Mouse (Mus musculus): Measurements from ENCODE around the gene Rgs2.

Gene Rgs2

DNA sequence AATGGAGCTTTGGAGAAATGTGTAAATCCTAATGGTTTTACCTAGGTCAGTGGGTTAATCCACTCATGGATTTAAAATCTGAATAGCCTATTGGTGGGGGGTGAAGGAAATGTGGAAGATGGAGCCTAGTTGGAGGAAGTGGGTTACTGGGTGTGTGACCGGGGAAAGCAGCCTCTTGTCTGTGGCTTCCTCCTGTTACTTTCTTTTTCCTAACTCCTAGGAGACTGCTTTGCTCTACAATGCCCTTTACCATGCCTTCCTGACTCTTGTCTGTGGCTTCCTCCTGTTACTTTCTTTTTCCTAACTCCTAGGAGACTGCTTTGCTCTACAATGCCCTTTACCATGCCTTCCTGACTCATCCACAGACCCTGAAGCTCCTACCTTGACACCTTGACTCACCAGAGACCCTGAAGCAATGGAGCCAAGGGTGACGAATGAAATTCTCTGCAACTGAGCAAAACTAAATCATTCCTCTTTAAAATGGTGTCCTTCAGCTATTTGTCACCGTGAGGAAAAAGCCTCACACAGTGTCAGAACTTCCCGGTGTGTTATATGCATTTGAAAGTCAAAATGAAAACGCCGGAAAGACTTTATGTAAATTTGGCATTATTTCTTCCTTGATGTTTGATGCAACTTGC lies 18.9 kb downstream of the Rgs2 start:
- no peak for DNase-seq (ENCODE audit: extremely low spot score, low read depth, low spot score)

DNA sequence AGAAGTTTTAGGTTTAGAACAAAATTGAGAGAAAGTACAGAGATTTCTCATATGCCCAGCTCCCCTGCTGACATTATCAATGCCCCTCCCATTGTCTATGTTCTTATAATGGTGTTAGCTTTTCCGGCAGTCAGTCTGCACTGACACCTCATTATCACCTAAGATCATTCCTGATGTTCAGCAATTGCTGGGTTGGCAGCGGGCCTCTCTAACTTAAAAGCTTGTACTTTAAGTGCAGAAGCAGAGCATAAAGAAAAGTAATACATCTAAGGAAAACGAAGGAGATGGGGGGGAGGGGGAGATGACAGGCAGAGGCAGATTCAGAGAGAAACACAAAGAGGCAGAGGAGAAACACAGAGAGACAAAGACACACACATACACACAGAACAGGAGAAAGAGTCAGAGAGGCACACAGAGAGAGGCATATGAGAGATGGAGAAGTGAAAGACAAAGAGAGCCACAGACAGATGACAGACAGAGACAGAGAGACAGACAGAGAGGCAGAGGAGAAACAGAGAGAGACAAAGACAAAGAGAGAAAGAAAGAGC lies 21.1 kb downstream of the Rgs2 start:
- no peak for DNase-seq (ENCODE audit: extremely low spot score, low read depth, low spot score)

DNA sequence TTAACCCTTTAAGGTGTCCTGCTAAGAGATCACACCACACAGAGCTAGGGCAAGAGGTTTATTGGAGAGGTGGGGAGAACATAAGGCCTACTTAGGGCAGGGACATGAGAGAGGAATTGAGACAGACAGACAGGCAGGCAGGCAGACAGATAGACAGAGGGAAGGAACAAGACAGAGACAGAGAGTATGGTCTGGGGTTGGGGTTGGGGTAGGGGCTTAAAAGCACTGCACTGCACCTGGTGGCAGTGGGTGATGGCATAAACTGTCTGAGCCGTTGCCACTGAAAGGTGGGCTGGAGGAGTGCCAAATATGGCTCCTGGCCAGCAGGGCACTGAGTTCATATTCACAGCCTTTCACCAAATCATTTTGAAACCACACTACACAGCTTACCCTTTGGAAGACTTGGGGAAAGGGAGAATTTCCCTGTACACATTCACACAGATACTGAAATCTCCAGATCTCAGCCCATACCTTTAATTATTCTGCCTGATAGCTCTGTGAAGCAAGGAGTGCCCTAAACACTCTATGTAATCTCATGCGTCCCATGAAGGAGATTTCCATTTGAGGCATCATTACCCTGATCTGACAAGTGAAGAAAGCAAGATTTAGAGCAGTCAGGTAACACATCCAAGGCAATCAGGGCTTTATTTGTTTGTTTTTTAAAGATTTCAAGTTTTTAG lies 21.7 kb downstream of the Rgs2 start:
- no peak for DNase-seq (ENCODE audit: extremely low spot score, low read depth, low spot score)

DNA sequence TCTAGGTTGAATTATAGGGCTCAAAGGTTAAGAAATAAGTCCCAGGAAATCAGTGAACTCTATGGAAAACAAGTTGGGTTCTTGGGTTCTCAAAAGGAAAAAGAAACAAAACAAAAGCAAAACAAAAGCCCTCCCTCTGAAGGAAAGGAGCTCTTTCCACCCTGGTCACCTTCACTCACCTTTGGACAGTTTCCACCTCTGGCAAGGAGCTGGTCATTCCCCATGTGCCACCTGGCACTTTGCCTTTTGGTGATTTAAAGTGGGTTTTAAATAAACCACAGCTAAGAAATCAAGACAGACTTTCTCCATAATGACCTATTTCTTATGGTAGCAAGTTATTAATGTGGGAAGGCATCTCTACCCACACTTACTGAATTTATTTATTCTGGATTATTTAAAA lies 23.1 kb downstream of the Rgs2 start:
- DNase-seq (ENCODE audit: extremely low spot score, low read depth, low spot score) = no peak

DNA sequence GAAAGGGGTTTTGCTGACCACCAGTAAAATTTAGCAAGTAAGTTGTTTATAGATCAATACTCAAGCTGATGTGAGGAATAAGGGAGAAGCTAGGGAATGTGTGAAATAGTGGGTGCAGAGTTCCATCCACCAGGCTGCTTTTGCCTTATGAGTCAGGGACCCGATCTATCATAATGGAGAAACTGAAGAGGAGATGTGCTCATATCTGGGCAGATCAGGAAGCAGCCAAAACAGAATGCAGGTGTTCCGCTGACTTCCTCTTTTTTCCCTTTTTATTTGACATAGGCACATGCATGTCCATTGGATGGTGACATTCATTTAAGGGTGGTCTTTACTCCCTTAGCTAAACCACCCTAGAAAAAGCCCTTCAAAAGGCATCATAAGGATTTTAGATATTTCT lies 29.3 kb downstream of the Rgs2 start:
- no peak for DNase-seq (ENCODE audit: extremely low spot score, low read depth, low spot score)

DNA sequence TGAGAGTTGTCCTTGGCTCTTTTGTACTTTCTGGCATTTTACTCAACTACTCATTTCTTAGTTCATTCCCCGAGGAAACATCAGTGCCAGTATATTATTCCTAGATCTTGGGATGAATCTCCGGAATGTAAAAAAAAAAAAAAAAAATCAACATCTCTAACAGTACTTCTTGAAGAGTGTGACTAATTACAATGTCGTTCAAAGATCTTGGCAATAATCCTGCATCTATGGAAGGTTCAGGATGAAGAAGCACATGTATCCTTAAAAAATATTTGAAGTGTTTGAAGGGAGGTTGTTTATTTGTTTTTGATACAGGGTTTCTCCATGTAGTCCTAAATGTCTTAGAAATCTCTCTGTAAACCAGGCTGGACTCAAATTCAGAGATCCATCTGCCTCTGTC lies 41.7 kb downstream of the Rgs2 start:
- no peak for DNase-seq (ENCODE audit: extremely low spot score, low read depth, low spot score)

DNA sequence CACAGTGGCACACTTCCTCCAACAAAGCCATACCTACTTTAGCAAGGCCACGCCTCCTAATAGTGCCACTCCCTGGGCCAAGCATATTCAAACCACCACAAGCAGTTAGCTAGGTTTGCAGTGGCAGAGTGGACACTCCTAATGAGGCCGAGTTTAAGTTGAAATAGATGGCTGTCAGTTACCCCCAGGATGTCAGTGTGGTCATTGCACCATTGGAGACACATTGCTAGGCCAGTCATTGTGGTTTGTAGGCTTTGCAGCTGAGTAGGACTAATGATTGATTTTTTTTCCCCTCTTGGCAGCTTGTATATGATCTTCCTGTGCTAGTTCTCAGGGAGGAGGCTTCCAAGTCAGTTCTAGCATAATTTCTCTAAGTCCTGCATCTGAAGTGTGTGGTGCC lies 43.6 kb downstream of the Rgs2 start:
- DNase-seq (ENCODE audit: extremely low spot score, low read depth, low spot score) = no peak

DNA sequence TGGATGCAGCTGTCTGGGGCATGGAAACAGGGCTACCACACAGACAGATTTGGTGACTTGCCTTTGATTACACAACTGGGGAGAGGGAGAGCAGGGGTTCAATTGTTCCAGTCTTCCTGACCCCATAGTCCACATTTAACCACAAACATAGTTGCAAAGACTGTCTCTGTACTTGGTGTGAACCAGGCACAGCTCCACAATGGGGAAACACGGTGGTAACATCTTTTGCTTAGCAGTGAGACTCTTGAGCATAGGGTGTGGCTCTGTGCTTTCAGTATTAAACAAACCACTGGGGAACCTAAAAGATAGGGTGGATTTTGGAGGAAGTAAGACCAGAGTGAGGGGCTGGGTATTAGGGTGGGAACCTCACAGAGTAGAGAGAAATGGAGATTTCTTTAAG lies 47.9 kb downstream of the Rgs2 start:
- DNase-seq (ENCODE audit: extremely low spot score, low read depth, low spot score) = no peak

DNA sequence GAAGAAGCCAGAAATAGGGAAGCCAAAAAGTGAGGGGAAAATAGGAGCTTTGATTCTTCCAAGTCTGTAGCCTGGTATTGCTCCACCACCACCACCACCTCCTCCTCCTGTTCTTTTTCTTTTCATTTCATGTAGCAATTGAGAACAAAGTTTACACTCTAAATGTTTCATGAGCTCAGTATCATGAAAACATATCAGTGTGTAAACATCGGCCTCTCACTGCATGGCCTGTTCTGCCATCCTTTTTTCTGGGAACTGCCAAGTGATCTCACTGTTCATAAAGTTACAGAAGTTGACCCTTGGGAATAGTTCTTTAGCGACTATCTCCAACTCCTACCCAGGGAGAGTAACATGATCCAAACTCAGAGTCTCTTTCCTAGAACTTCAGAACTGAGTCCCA lies 51.1 kb downstream of the Rgs2 start:
- no peak for DNase-seq (ENCODE audit: extremely low spot score, low read depth, low spot score)
